Mouse (Mus musculus): ENCODE measurements around the gene Cacna1c. TPM values are rescaled to one million over a fixed set of nuclear protein-coding genes. Genes with fewer than 3 reads are reported as not detected.

Cacna1c gene
- polyA plus RNA-seq, 1 experiment from 2014 or later, result 6.4 TPM

GRCm38 (mm10) chr6:118643541-118643940, 552.7 kb downstream of the Cacna1c start:
- Histone ChIP-seq H3K9me3 (no peaks in the 10 kb centered on the region), H3K27ac (replicated peaks) (no peak overlapping the region), H3K9ac (replicated peaks) (no peak overlapping the region), H3K36me3 (peaks cover under 1% of the 10 kb centered on the region; the same call in 1 of the 2 replicates), H3K4me3 (no peak overlapping the region), H3K4me1 (no peaks in the 10 kb centered on the region), H3K27me3 (no peaks in the 10 kb centered on the region), H3K4me2 (replicated peaks) (no peak overlapping the region)
- ATAC-seq (replicated peaks), result no peak
- WGBS, result 83% methylated on average over 2 of the region's 2 CpGs

GRCm38 (mm10) chr6:118641671-118642325, 554.4 kb downstream of the Cacna1c start:
- no peak overlapping the region for H3K4me2 ChIP-seq (replicated peaks)
- no peak overlapping the region for H3K4me3 ChIP-seq
- ATAC-seq (replicated peaks), result no peak
- H3K27ac ChIP-seq (replicated peaks), result no peak overlapping the region
- peaks cover 16% of the 10 kb centered on the region for H3K36me3 ChIP-seq
- H3K27me3 ChIP-seq, result no peaks in the 10 kb centered on the region
- 76% methylated on average over 6 of the region's 6 CpGs for WGBS
- no peak overlapping the region for H3K9ac ChIP-seq (replicated peaks)
- H3K9me3 ChIP-seq, result peaks cover 5% of the 10 kb centered on the region; the same call in 1 of the 2 replicates
- no peaks in the 10 kb centered on the region for H3K4me1 ChIP-seq

- H3K4me2 ChIP-seq (replicated peaks), result no peak overlapping the region
- peaks cover 21% of the 10 kb centered on the region for H3K36me3 ChIP-seq
- H3K27ac ChIP-seq (replicated peaks), result no peak overlapping the region
- H3K4me3 ChIP-seq, result no peak overlapping the region
- no peaks in the 10 kb centered on the region for H3K27me3 ChIP-seq
- ATAC-seq (replicated peaks), result no peak
- H3K4me1 ChIP-seq, result no peaks in the 10 kb centered on the region
- peaks cover 8% of the 10 kb centered on the region; the same call in 1 of the 2 replicates for H3K9me3 ChIP-seq
- 60% methylated on average over 2 of the region's 2 CpGs for WGBS
- no peak overlapping the region for H3K9ac ChIP-seq (replicated peaks)
Measured at GRCm38 (mm10) chr6:118639816-118640215, 556.4 kb downstream of the Cacna1c start.

- Histone ChIP-seq H3K27ac (replicated peaks) (no peak overlapping the region), H3K4me1 (no peaks in the 10 kb centered on the region), H3K9ac (replicated peaks) (no peak overlapping the region), H3K4me2 (replicated peaks) (no peak overlapping the region), H3K36me3 (peaks cover 21% of the 10 kb centered on the region), H3K27me3 (no peaks in the 10 kb centered on the region), H3K9me3 (peaks cover 8% of the 10 kb centered on the region; the same call in 1 of the 2 replicates), H3K4me3 (no peak overlapping the region)
- no peak for ATAC-seq (replicated peaks)
- WGBS, result 88% methylated on average over 2 of the region's 2 CpGs
Measured at GRCm38 (mm10) chr6:118638911-118639310, 557.3 kb downstream of the Cacna1c start.

- H3K4me3 ChIP-seq, result no peak overlapping the region
- no peak overlapping the region for H3K9ac ChIP-seq (replicated peaks)
- H3K4me1 ChIP-seq, result no peaks in the 10 kb centered on the region
- 81% methylated on average over 2 of the region's 2 CpGs for WGBS
- H3K27ac ChIP-seq (replicated peaks), result no peak overlapping the region
- no peaks in the 10 kb centered on the region for H3K27me3 ChIP-seq
- peaks cover 8% of the 10 kb centered on the region; the same call in 1 of the 2 replicates for H3K9me3 ChIP-seq
- no peak overlapping the region for H3K4me2 ChIP-seq (replicated peaks)
- ATAC-seq (replicated peaks), result no peak
- H3K36me3 ChIP-seq, result peaks cover 17% of the 10 kb centered on the region
Measured at GRCm38 (mm10) chr6:118632491-118632890, 563.7 kb downstream of the Cacna1c start.

- Histone ChIP-seq H3K4me3 (no peak overlapping the region), H3K9ac (replicated peaks) (no peak overlapping the region), H3K4me2 (replicated peaks) (no peak overlapping the region), H3K9me3 (no peaks in the 10 kb centered on the region), H3K27ac (replicated peaks) (no peak overlapping the region), H3K27me3 (no peaks in the 10 kb centered on the region), H3K36me3 (peaks cover 6% of the 10 kb centered on the region; the same call in 1 of the 2 replicates), H3K4me1 (no peaks in the 10 kb centered on the region)
- no peak for ATAC-seq (replicated peaks)
- WGBS, result 81% methylated on average over 4 of the region's 4 CpGs
Measured at GRCm38 (mm10) chr6:118630006-118630405, 566.2 kb downstream of the Cacna1c start.

GRCm38 (mm10) chr6:118626246-118626645, 570.0 kb downstream of the Cacna1c start:
- Histone ChIP-seq H3K4me1 (peaks cover 4% of the 10 kb centered on the region; the same call in 1 of the 2 replicates), H3K4me2 (replicated peaks) (no peak overlapping the region), H3K27ac (replicated peaks) (no peak overlapping the region), H3K4me3 (no peak overlapping the region), H3K9me3 (no peaks in the 10 kb centered on the region), H3K27me3 (no peaks in the 10 kb centered on the region), H3K9ac (replicated peaks) (no peak overlapping the region), H3K36me3 (peaks cover 4% of the 10 kb centered on the region; the same call in 1 of the 2 replicates)
- ATAC-seq (replicated peaks), result no peak
- WGBS, result 62% methylated on average over 4 of the region's 4 CpGs

GRCm38 (mm10) chr6:118623609-118624008, 572.6 kb downstream of the Cacna1c start:
- Histone ChIP-seq H3K27ac (replicated peaks) (no peak overlapping the region), H3K9me3 (no peaks in the 10 kb centered on the region), H3K4me1 (peaks cover 4% of the 10 kb centered on the region; the same call in 1 of the 2 replicates), H3K9ac (replicated peaks) (no peak overlapping the region), H3K27me3 (no peaks in the 10 kb centered on the region), H3K4me3 (no peak overlapping the region), H3K4me2 (replicated peaks) (no peak overlapping the region), H3K36me3 (peaks cover 4% of the 10 kb centered on the region; the same call in 1 of the 2 replicates)
- WGBS, result 93% methylated on average over 3 of the region's 3 CpGs
- ATAC-seq (replicated peaks), result no peak

- Histone ChIP-seq H3K9ac (replicated peaks) (no peak overlapping the region), H3K4me3 (no peak overlapping the region), H3K4me1 (peaks cover 4% of the 10 kb centered on the region; the same call in 1 of the 2 replicates), H3K9me3 (no peaks in the 10 kb centered on the region), H3K27ac (replicated peaks) (no peak overlapping the region; the same call in 1 of the 2 replicates), H3K4me2 (replicated peaks) (no peak overlapping the region), H3K27me3 (no peaks in the 10 kb centered on the region), H3K36me3 (peaks cover 4% of the 10 kb centered on the region; the same call in 1 of the 2 replicates)
- peak; percentile 29; the same call in 1 of the 2 replicates for ATAC-seq (replicated peaks)
- 64% methylated on average over 7 of the region's 7 CpGs for WGBS
Measured at GRCm38 (mm10) chr6:118621866-118622265, 574.4 kb downstream of the Cacna1c start.

GRCm38 (mm10) chr6:118621406-118621805, 574.8 kb downstream of the Cacna1c start:
- no peak overlapping the region for H3K4me2 ChIP-seq (replicated peaks)
- no peak overlapping the region for H3K27ac ChIP-seq (replicated peaks)
- peaks cover 4% of the 10 kb centered on the region; the same call in 1 of the 2 replicates for H3K4me1 ChIP-seq
- H3K4me3 ChIP-seq, result no peak overlapping the region
- peaks cover 4% of the 10 kb centered on the region; the same call in 1 of the 2 replicates for H3K36me3 ChIP-seq
- no peak overlapping the region for H3K9ac ChIP-seq (replicated peaks)
- 90% methylated on average over 3 of the region's 3 CpGs for WGBS
- no peaks in the 10 kb centered on the region for H3K27me3 ChIP-seq
- no peaks in the 10 kb centered on the region for H3K9me3 ChIP-seq
- no peak for ATAC-seq (replicated peaks)

GRCm38 (mm10) chr6:118608906-118609305, 587.3 kb downstream of the Cacna1c start:
- Histone ChIP-seq H3K27ac (replicated peaks) (no peak overlapping the region), H3K9ac (replicated peaks) (no peak overlapping the region), H3K36me3 (peaks cover 17% of the 10 kb centered on the region; the same call in 1 of the 2 replicates), H3K9me3 (no peaks in the 10 kb centered on the region), H3K27me3 (no peaks in the 10 kb centered on the region), H3K4me1 (no peaks in the 10 kb centered on the region), H3K4me3 (no peak overlapping the region), H3K4me2 (replicated peaks) (no peak overlapping the region)
- WGBS, result 71% methylated on average over 6 of the region's 6 CpGs
- no peak for ATAC-seq (replicated peaks)

GRCm38 (mm10) chr6:118605974-118606373, 590.2 kb downstream of the Cacna1c start:
- no peak for ATAC-seq (replicated peaks)
- WGBS, result 77% methylated on average over 7 of the region's 7 CpGs
- H3K9ac ChIP-seq (replicated peaks), result no peak overlapping the region

More at GRCm38 (mm10) chr6:118605974-118606373, 590.2 kb downstream of the Cacna1c start:
- Histone ChIP-seq H3K4me2 (replicated peaks) (no peak overlapping the region), H3K4me1 (no peaks in the 10 kb centered on the region), H3K4me3 (no peak overlapping the region), H3K9me3 (no peaks in the 10 kb centered on the region), H3K36me3 (peaks cover 20% of the 10 kb centered on the region), H3K27ac (replicated peaks) (no peak overlapping the region), H3K27me3 (no peaks in the 10 kb centered on the region)

All from forebrain, embryonic 15.5 days (tissue).